Mouse (Mus musculus) Patski (cell line): ENCODE results near the gene Itpr2. TPM values are rescaled to one million over a fixed set of nuclear protein-coding genes. Genes with fewer than 3 reads are reported as not detected.

ENCODE experiments used
- ATAC-seq: fragments of 100-300 bp; one replicate; pipeline ENCODE4 v1.8.0; 2021
- CTCF ChIA-PET: fragments of 350-600 bp; sonication (Branson Sonifier 250); formaldehyde crosslinking; loops from one replicate; lab custom pipeline; 2022; ENCODE audit warnings: inconsistent platforms; lab: Charles Lee
- POLR2A ChIA-PET: fragments of 350-600 bp; sonication (Branson Sonifier 250); formaldehyde crosslinking; loops from one replicate; lab custom pipeline; 2022; ENCODE audit warnings: antibody characterized with exemption, inconsistent platforms; lab: Charles Lee
- DNase-seq: peaks from one replicate; pipeline ENCODE4 v3.0.0-alpha.2; 2011; ENCODE audit warnings: low read depth, low spot score
- H3K27me3 ChIP-seq: fragments of 371-371 bp; one replicate; pipeline ENCODE4 v1.5.1; 2021
- CTCF ChIP-seq: fragments of 100-300 bp; IDR thresholded peaks from one replicate; pipeline ENCODE4 v1.5.1; 2021
- in situ Hi-C: fragments of 300-500 bp; cut with MboI; formaldehyde crosslinking; loops from 3 replicates; pipeline ENCODE4 v1.11.1; 2018; ENCODE audit warnings: low pct_unique_long_range_greater_than_20kb, mixed read lengths
- polyA plus RNA-seq: library from polyadenylated mRNA; unstranded; gene quantifications from one replicate; pipeline ENCODE4 v1.2.3, GENCODE M21; 2021

The Itpr2 gene
- polyA plus RNA-seq, 1 experiment from 2014 or later = 12.7 TPM

DNA sequence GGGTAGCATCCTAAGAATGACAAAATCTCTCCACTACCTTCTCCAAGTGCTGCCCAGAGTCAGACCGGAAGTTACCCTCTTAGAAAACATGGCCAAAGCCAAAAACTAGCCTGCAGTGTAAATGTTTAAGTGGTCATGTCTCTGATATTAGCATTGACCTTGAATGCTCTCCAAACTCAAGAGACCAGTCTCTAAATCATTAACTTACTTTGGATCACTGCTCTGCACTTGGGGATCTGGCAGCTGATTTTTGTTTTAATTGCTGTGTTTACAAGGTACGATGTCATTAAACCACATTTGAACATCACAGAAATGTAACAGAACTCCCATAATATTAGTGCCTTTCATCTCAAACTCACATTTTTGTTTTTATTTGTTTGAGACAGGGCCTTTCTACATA lies 10.3 kb downstream of the Itpr2 start:
- no peak for TF ChIP-seq CTCF
- no peak for DNase-seq
- ChIA-PET CTCF (interaction anchor here (0.9 kb wide), 1 partner anchor 8 kb away, joined by 3 read pairs; no protein-coding TSS in a partner anchor), POLR2A (interaction anchor here (1.4 kb wide), 1 partner anchor 10 kb away, joined by 3 read pairs; the partner anchor contains the start of gene Itpr2)
- in situ Hi-C loops = no loop called here
- H3K27me3 ChIP-seq = no peaks in the 10 kb centered on the region
- ATAC-seq = no peak

DNA sequence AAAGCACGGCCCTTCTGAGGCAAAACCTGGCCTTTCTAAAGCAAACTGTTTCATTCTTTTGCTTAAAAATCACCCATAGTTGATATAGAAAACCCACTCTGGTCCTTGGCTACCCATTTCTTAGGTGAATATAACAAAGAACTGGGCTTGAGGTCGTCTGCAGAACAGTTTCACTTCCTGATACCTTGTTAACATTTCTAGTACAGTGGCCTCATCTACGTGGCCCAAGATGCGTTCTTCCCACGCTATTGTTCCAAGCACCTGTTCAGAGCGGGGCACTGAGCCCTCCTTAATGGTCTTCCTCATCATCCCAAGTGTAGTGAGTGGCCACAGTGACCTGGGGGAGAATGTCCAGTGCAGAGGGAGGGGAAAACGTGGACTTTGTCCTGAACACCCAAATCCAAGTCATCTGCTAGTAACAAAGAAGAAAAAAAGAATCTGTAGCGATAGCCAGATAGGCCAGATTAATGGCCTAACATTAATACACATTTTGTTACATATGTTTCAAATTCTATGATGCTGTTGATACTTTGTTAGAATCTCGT lies 11.5 kb downstream of the Itpr2 start:
- in situ Hi-C loops = no loop called here
- CTCF ChIA-PET = no interaction called here
- DNase-seq (no peak), ATAC-seq (no peak)
- POLR2A ChIA-PET = no interaction called here
- H3K27me3 ChIP-seq = no peaks in the 10 kb centered on the region
- no peak for TF ChIP-seq CTCF

- no peak for TF ChIP-seq CTCF
- DNase-seq (no peak), ATAC-seq (no peak)
- ChIA-PET POLR2A (interaction anchor here (1.0 kb wide), 1 partner anchor 12 kb away, joined by 3 read pairs; the partner anchor contains the start of gene Itpr2), CTCF (no interaction called here)
- no peaks in the 10 kb centered on the region for H3K27me3 ChIP-seq
- in situ Hi-C loops = no loop called here
Observed at GRCm38 (mm10) chr6:146489841-146490240, 12.2 kb downstream of the Itpr2 start.

- ATAC-seq (no peak), DNase-seq (no peak)
- TF ChIP-seq CTCF = no peak
- ChIA-PET CTCF (interaction anchor here (1.1 kb wide), 1 partner anchor 79 kb away, joined by 5 read pairs; no protein-coding TSS in a partner anchor), POLR2A (interaction anchor here (0.9 to 1.0 kb wide), 2 partner anchors 12 to 13 kb away, joined by 3 read pairs; partner anchors contain the start of gene Itpr2)
- in situ Hi-C loops = no loop called here
- H3K27me3 ChIP-seq = no peaks in the 10 kb centered on the region
Observed at GRCm38 (mm10) chr6:146488749-146489148, 13.3 kb downstream of the Itpr2 start.

DNA sequence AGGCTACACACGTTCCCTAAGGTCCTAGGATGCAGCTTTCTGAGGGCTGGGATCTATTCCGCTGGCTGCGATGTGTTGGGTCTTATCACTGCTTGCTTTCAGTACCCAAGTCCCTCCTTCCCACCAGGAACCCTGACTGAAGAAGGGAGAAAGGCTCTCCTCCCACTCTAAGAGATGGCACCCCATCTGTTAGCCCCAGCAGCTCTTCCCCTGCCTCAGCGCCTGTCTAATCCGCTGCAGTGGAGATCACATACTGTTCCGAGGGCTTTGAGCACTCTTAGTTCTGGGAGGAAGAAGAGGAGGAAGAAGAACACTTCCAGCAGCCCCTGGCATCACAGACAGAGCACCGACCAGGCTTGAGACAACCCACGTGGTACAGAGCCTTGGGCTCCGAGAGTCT lies 14.9 kb downstream of the Itpr2 start:
- ATAC-seq (no peak), DNase-seq (no peak)
- ChIA-PET POLR2A (no interaction called here), CTCF (interaction anchor here (1.4 kb wide), 1 partner anchor 9 kb away, joined by 3 read pairs; no protein-coding TSS in a partner anchor)
- in situ Hi-C loops = no loop called here
- H3K27me3 ChIP-seq = no peaks in the 10 kb centered on the region
- no peak for TF ChIP-seq CTCF

DNA sequence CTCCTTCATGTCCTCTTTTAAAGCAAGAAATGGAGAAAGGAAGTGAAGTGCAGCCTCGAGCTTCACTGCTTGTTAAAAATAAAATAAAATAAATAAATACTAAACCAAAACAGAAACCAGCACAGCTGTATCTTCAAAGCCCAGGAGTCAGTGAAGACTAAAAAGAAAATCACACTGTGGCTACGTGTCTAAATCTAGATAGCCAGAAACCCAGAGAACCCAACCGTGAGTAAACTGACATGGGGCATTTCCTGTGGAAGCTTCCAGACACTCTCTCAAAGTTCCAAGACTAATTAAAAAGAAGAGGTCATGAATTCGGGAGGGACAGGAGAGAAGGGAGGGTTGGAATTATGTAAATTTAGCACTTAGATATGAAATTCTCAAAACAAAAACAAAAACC lies 15.9 kb downstream of the Itpr2 start:
- ChIA-PET POLR2A (no interaction called here), CTCF (interaction anchor here (0.7 to 1.2 kb wide), 3 partner anchors 9 to 68 kb away, joined by 3 read pairs; no protein-coding TSS in a partner anchor)
- DNase-seq = no peak
- TF ChIP-seq CTCF = no peak
- in situ Hi-C loops = no loop called here
- ATAC-seq = no peak
- no peaks in the 10 kb centered on the region for H3K27me3 ChIP-seq

- POLR2A ChIA-PET = interaction anchor here (1.5 kb wide), 1 partner anchor 8 kb away, joined by 3 read pairs; no protein-coding TSS in a partner anchor
- no peak for DNase-seq
Observed at GRCm38 (mm10) chr6:146481441-146481840, 20.6 kb downstream of the Itpr2 start.

GRCm38 (mm10) chr6:146480925-146481324 lies 21.1 kb downstream of the Itpr2 start:
- ChIA-PET CTCF (interaction anchor here (1.1 to 1.6 kb wide), 2 partner anchors 26 to 48 kb away, joined by 3 read pairs; no protein-coding TSS in a partner anchor), POLR2A (interaction anchor here (1.5 kb wide), 1 partner anchor 8 kb away, joined by 3 read pairs; no protein-coding TSS in a partner anchor)
- no peak for TF ChIP-seq CTCF
- ATAC-seq (no peak), DNase-seq (no peak)
- no peaks in the 10 kb centered on the region for H3K27me3 ChIP-seq
- in situ Hi-C loops = no loop called here

More at GRCm38 (mm10) chr6:146481441-146481840, 20.6 kb downstream of the Itpr2 start:
- no peak for TF ChIP-seq CTCF
- in situ Hi-C loops = no loop called here
- ATAC-seq = no peak
- CTCF ChIA-PET = interaction anchor here (1.1 to 1.6 kb wide), 2 partner anchors 26 to 49 kb away, joined by 3 read pairs; no protein-coding TSS in a partner anchor
- H3K27me3 ChIP-seq = no peaks in the 10 kb centered on the region

- ChIA-PET POLR2A (no interaction called here), CTCF (no interaction called here)
- ATAC-seq (no peak), DNase-seq (no peak)
- H3K27me3 ChIP-seq = no peaks in the 10 kb centered on the region
- in situ Hi-C loops = no loop called here
- no peak for TF ChIP-seq CTCF
Observed at GRCm38 (mm10) chr6:146478888-146479683, 22.9 kb downstream of the Itpr2 start.

DNA sequence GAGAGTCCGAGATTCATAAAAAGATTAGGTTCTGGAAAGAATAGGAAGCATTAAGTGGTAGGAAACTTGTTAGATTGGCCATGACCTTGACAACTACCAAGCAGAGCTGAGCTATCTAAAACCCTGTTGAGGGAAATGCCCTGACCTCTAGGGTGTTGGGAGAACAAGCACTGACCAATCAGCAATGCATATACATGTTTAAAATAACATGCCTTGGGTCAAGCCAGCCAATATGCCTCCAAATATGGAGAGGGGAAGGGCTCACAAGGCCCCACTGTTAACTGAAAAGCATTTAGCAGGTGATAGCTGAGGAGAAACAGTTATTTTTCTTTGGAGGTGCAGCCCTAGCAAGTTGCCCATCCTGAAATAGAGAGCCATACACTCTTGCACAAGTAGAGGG lies 25.2 kb downstream of the Itpr2 start:
- ATAC-seq = no peak
- DNase-seq = no peak
- POLR2A ChIA-PET = interaction anchor here (1.5 kb wide), 1 partner anchor 11 kb away, joined by 3 read pairs; no protein-coding TSS in a partner anchor
- H3K27me3 ChIP-seq = no peaks in the 10 kb centered on the region
- in situ Hi-C loops = no loop called here
- CTCF ChIA-PET = interaction anchor here (0.8 to 0.9 kb wide), 2 partner anchors 16 to 87 kb away, joined by 3 read pairs; no protein-coding TSS in a partner anchor
- TF ChIP-seq CTCF = no peak
